Mouse (Mus musculus) stomach, embryonic 15.5 days (tissue): Measurements from ENCODE around the gene G3bp2. TPM values are rescaled to one million over a fixed set of nuclear protein-coding genes. Genes with fewer than 3 reads are reported as not detected.

Experiments
- ATAC-seq: fragments of 200-750 bp; cut with Nextera tagmentation; 2 replicates; pipeline ENCODE4 v1.8.0; 2017; ENCODE audit warnings: low read depth, moderate number of reproducible peaks, moderate TSS enrichment; ENCODE audit not compliant: insufficient read depth, low FRiP score
- H3K27ac ChIP-seq: fragments of 300-500 bp; sonication (generic); 2 replicates; pipeline ENCODE4 v1.5.1; 2015; ENCODE audit warnings: mild to moderate bottlenecking, inconsistent platforms
- H3K27me3 ChIP-seq: fragments of 300-500 bp; sonication (generic); replicated peaks from 2 replicates; pipeline ENCODE4 v1.6.1; 2015; ENCODE audit warnings: inconsistent platforms
- H3K36me3 ChIP-seq: fragments of 300-500 bp; sonication (generic); 2 replicates; pipeline ENCODE4 v1.6.1; 2015; ENCODE audit warnings: inconsistent platforms
- H3K4me1 ChIP-seq: fragments of 300-500 bp; sonication (generic); 2 replicates; pipeline ENCODE4 v1.6.1; 2015; ENCODE audit warnings: inconsistent platforms
- H3K4me2 ChIP-seq: fragments of 300-500 bp; sonication (generic); 2 replicates; pipeline ENCODE4 v1.6.1; 2015; ENCODE audit warnings: mild to moderate bottlenecking, inconsistent platforms
- H3K4me3 ChIP-seq: fragments of 300-500 bp; sonication (generic); replicated peaks from 2 replicates; pipeline ENCODE4 v1.5.1; 2015; ENCODE audit warnings: inconsistent platforms
- H3K9ac ChIP-seq: fragments of 300-500 bp; sonication (generic); 2 replicates; pipeline ENCODE4 v1.6.1; 2015; ENCODE audit warnings: inconsistent platforms
- H3K9me3 ChIP-seq: fragments of 300-500 bp; sonication (generic); 2 replicates; pipeline ENCODE4 v1.6.1; 2016; ENCODE audit warnings: inconsistent platforms
- WGBS: fragments of 180-500 bp; shearing (Covaris S2); methylation state at CpG from one replicate; pipeline ENCODE4 v1.1.7; 2015; 5-methylcytosine and 5-hydroxymethylcytosine counted together
- polyA plus RNA-seq: library from polyadenylated mRNA; unstranded; fragments of >200 nt; fragmentation: Nextera tagmentation; extraction: Ambion mirVana; gene quantifications from 2 replicates; pipeline ENCODE4 v1.2.1, GENCODE M21; 2015

G3bp2 gene
- polyA plus RNA-seq, 1 experiment from 2014 or later, result 159 TPM

- 91% methylated on average over 4 of the region's 4 CpGs for WGBS
- ATAC-seq, result no peak
- no peaks in the 10 kb centered on the region for H3K36me3 ChIP-seq
- H3K4me2 ChIP-seq, result no peak overlapping the region
- no peak overlapping the region for H3K4me3 ChIP-seq
- H3K9me3 ChIP-seq, result no peaks in the 10 kb centered on the region
- no peaks in the 10 kb centered on the region for H3K27me3 ChIP-seq
- H3K27ac ChIP-seq, result no peak overlapping the region
- H3K4me1 ChIP-seq, result no peaks in the 10 kb centered on the region
- no peak overlapping the region for H3K9ac ChIP-seq
Observed at GRCm38 (mm10) chr5:92097779-92098178, 14.3 kb upstream of the G3bp2 start.

- Histone ChIP-seq H3K27me3 (no peaks in the 10 kb centered on the region), H3K4me3 (no peak overlapping the region), H3K4me1 (no peaks in the 10 kb centered on the region), H3K27ac (no peak overlapping the region), H3K9me3 (no peaks in the 10 kb centered on the region), H3K9ac (no peak overlapping the region), H3K4me2 (no peak overlapping the region), H3K36me3 (no peaks in the 10 kb centered on the region)
- 93% methylated on average over 6 of the region's 6 CpGs for WGBS
- ATAC-seq, result no peak
Observed at GRCm38 (mm10) chr5:92096786-92097185, 13.3 kb upstream of the G3bp2 start.

- no peak overlapping the region for H3K27ac ChIP-seq
- no peak overlapping the region for H3K9ac ChIP-seq
- H3K27me3 ChIP-seq, result no peaks in the 10 kb centered on the region
- 75% methylated on average over 3 of the region's 3 CpGs for WGBS
- no peak overlapping the region for H3K4me3 ChIP-seq
- H3K4me2 ChIP-seq, result no peak overlapping the region
- H3K9me3 ChIP-seq, result no peaks in the 10 kb centered on the region
- H3K4me1 ChIP-seq, result no peaks in the 10 kb centered on the region
- no peak for ATAC-seq
- no peaks in the 10 kb centered on the region for H3K36me3 ChIP-seq
Observed at GRCm38 (mm10) chr5:92094062-92094415, 10.5 kb upstream of the G3bp2 start.

- Histone ChIP-seq H3K36me3 (no peaks in the 10 kb centered on the region), H3K27me3 (no peaks in the 10 kb centered on the region), H3K4me1 (no peaks in the 10 kb centered on the region), H3K4me3 (no peak overlapping the region), H3K4me2 (no peak overlapping the region), H3K9me3 (no peaks in the 10 kb centered on the region), H3K9ac (no peak overlapping the region), H3K27ac (no peak overlapping the region)
- no peak for ATAC-seq
- WGBS, result 61% methylated on average over 15 of the region's 15 CpGs
Observed at GRCm38 (mm10) chr5:92093263-92094061, 9.9 kb upstream of the G3bp2 start.

GRCm38 (mm10) chr5:92087469-92087868 lies 4.0 kb upstream of the G3bp2 start:
- Histone ChIP-seq H3K9me3 (no peaks in the 10 kb centered on the region), H3K27ac (no peak overlapping the region), H3K4me1 (no peaks in the 10 kb centered on the region), H3K36me3 (no peaks in the 10 kb centered on the region), H3K4me2 (no peak overlapping the region), H3K9ac (no peak overlapping the region), H3K4me3 (no peak overlapping the region), H3K27me3 (no peaks in the 10 kb centered on the region)
- WGBS, result 91% methylated on average over 4 of the region's 4 CpGs
- no peak for ATAC-seq

- H3K4me3 ChIP-seq, result no peak overlapping the region
- no peak overlapping the region for H3K4me2 ChIP-seq
- no peak overlapping the region for H3K27ac ChIP-seq
- ATAC-seq, result no peak
- H3K9ac ChIP-seq, result no peak overlapping the region
- H3K4me1 ChIP-seq, result peaks cover 11% of the 10 kb centered on the region; the same call in 1 of the 2 replicates
- no peaks in the 10 kb centered on the region for H3K27me3 ChIP-seq
- no peaks in the 10 kb centered on the region for H3K36me3 ChIP-seq
- WGBS, result 87% methylated on average over 7 of the region's 7 CpGs
- no peaks in the 10 kb centered on the region for H3K9me3 ChIP-seq
Observed at GRCm38 (mm10) chr5:92085821-92086550, 2.5 kb upstream of the G3bp2 start.

- Histone ChIP-seq H3K9ac (no peak overlapping the region), H3K27ac (no peak overlapping the region), H3K4me1 (peaks cover 15% of the 10 kb centered on the region; the same call in 1 of the 2 replicates), H3K4me2 (no peak overlapping the region), H3K9me3 (no peaks in the 10 kb centered on the region), H3K4me3 (no peak overlapping the region), H3K27me3 (no peaks in the 10 kb centered on the region), H3K36me3 (no peaks in the 10 kb centered on the region)
- no peak for ATAC-seq
- 62% methylated on average over 4 of the region's 4 CpGs for WGBS
Observed at GRCm38 (mm10) chr5:92085246-92085645, 1.7 kb upstream of the G3bp2 start.

- ATAC-seq, result peak; percentile 1; the same call in 1 of the 2 replicates
- H3K4me2 ChIP-seq, result peak overlapping the region; percentile 58
- H3K9ac ChIP-seq, result peak overlapping the region; percentile 95
- peak overlapping the region; percentile 98 for H3K27ac ChIP-seq
- no peaks in the 10 kb centered on the region for H3K36me3 ChIP-seq
- peaks cover 15% of the 10 kb centered on the region; the same call in 1 of the 2 replicates for H3K4me1 ChIP-seq
- WGBS, result under 1% methylated on average over 54 of the region's 55 CpGs
- no peaks in the 10 kb centered on the region for H3K27me3 ChIP-seq
- no peaks in the 10 kb centered on the region for H3K9me3 ChIP-seq
- H3K4me3 ChIP-seq, result peak overlapping the region; percentile 78
Observed at GRCm38 (mm10) chr5:92082821-92083401, 608 bp downstream of the G3bp2 start.

- H3K9ac ChIP-seq, result no peak overlapping the region
- no peak for ATAC-seq
- peak overlapping the region; percentile 58 for H3K4me2 ChIP-seq
- H3K27me3 ChIP-seq, result no peaks in the 10 kb centered on the region
- 0 out of 2 replicates have a peak, but pooled peaks cover 4% of the 10 kb centered on the region for H3K36me3 ChIP-seq
- H3K27ac ChIP-seq, result no peak overlapping the region
- H3K4me3 ChIP-seq, result peak overlapping the region; percentile 78; the same call in 1 of the 2 replicates
- 49% methylated on average over 3 of the region's 3 CpGs for WGBS
- H3K9me3 ChIP-seq, result no peaks in the 10 kb centered on the region
- peaks cover 15% of the 10 kb centered on the region; the same call in 1 of the 2 replicates for H3K4me1 ChIP-seq
Observed at GRCm38 (mm10) chr5:92081326-92081725, 2.2 kb downstream of the G3bp2 start.

GRCm38 (mm10) chr5:92080400-92080799 lies 3.1 kb downstream of the G3bp2 start:
- H3K9ac ChIP-seq, result no peak overlapping the region

GRCm38 (mm10) chr5:92079304-92079703 lies 4.2 kb downstream of the G3bp2 start:
- 0 out of 2 replicates have a peak, but pooled peaks cover 4% of the 10 kb centered on the region for H3K36me3 ChIP-seq
- no peak overlapping the region for H3K27ac ChIP-seq
- H3K9ac ChIP-seq, result no peak overlapping the region
- H3K27me3 ChIP-seq, result no peaks in the 10 kb centered on the region
- peaks cover 15% of the 10 kb centered on the region; the same call in 1 of the 2 replicates for H3K4me1 ChIP-seq
- no peak for ATAC-seq
- 59% methylated on average over 1 of the region's 1 CpGs for WGBS
- H3K9me3 ChIP-seq, result no peaks in the 10 kb centered on the region
- H3K4me2 ChIP-seq, result no peak overlapping the region
- H3K4me3 ChIP-seq, result no peak overlapping the region

More at GRCm38 (mm10) chr5:92080400-92080799, 3.1 kb downstream of the G3bp2 start:
- Histone ChIP-seq H3K36me3 (0 out of 2 replicates have a peak, but pooled peaks cover 4% of the 10 kb centered on the region), H3K27ac (no peak overlapping the region), H3K4me2 (no peak overlapping the region), H3K4me1 (peaks cover 15% of the 10 kb centered on the region; the same call in 1 of the 2 replicates), H3K27me3 (no peaks in the 10 kb centered on the region), H3K4me3 (no peak overlapping the region), H3K9me3 (no peaks in the 10 kb centered on the region)
- 56% methylated on average over 1 of the region's 1 CpGs for WGBS
- no peak for ATAC-seq

- Histone ChIP-seq H3K9ac (no peak overlapping the region), H3K4me1 (peaks cover 15% of the 10 kb centered on the region; the same call in 1 of the 2 replicates), H3K9me3 (no peaks in the 10 kb centered on the region), H3K27me3 (no peaks in the 10 kb centered on the region), H3K27ac (no peak overlapping the region), H3K4me3 (no peak overlapping the region), H3K4me2 (no peak overlapping the region), H3K36me3 (0 out of 2 replicates have a peak, but pooled peaks cover 4% of the 10 kb centered on the region)
- ATAC-seq, result no peak
Observed at GRCm38 (mm10) chr5:92078751-92079150, 4.8 kb downstream of the G3bp2 start.
